Mouse (Mus musculus) heart, embryonic 10.5 days (tissue): ENCODE results near the gene Pcnx. TPM values are rescaled to one million over a fixed set of nuclear protein-coding genes. Genes with fewer than 3 reads are reported as not detected.

ENCODE experiments used
- DNase-seq: peaks from one replicate; pipeline ENCODE4 v3.0.0-alpha.2; 2017; ENCODE audit warnings: low spot score
- H3K27ac ChIP-seq: fragments of 300-500 bp; sonication (generic); 2 replicates; pipeline ENCODE4 v1.5.1; 2016; ENCODE audit warnings: mild to moderate bottlenecking
- H3K27me3 ChIP-seq: fragments of 300-500 bp; sonication (generic); 2 replicates; pipeline ENCODE4 v1.6.1; 2016; ENCODE audit warnings: mild to moderate bottlenecking; ENCODE audit not compliant: poor library complexity, insufficient read depth, severe bottlenecking
- H3K36me3 ChIP-seq: fragments of 300-500 bp; sonication (generic); 2 replicates; pipeline ENCODE4 v1.6.1; 2016; ENCODE audit warnings: mild to moderate bottlenecking, moderate library complexity
- H3K4me1 ChIP-seq: fragments of 300-500 bp; sonication (generic); 2 replicates; pipeline ENCODE4 v1.6.1; 2016; ENCODE audit warnings: mild to moderate bottlenecking
- H3K4me3 ChIP-seq: fragments of 300-500 bp; sonication (generic); 2 replicates; pipeline ENCODE4 v1.5.1; 2016; ENCODE audit warnings: mild to moderate bottlenecking, moderate library complexity
- H3K9me3 ChIP-seq: fragments of 300-500 bp; sonication (generic); 2 replicates; pipeline ENCODE4 v1.6.1; 2016; ENCODE audit warnings: mild to moderate bottlenecking, moderate library complexity
- WGBS: fragments of 180-500 bp; shearing (Covaris S2); methylation state at CpG from one replicate; pipeline ENCODE4 v1.1.7; 2016; 5-methylcytosine and 5-hydroxymethylcytosine counted together
- polyA plus RNA-seq: library from polyadenylated mRNA; unstranded; fragments of >200 nt; fragmentation: Nextera tagmentation; extraction: Ambion mirVana; gene quantifications from 2 replicates; pipeline ENCODE4 v1.2.1, GENCODE M21; 2016

The Pcnx gene
- 9.8 and 13.1 TPM in 2 replicates for polyA plus RNA-seq

DNA sequence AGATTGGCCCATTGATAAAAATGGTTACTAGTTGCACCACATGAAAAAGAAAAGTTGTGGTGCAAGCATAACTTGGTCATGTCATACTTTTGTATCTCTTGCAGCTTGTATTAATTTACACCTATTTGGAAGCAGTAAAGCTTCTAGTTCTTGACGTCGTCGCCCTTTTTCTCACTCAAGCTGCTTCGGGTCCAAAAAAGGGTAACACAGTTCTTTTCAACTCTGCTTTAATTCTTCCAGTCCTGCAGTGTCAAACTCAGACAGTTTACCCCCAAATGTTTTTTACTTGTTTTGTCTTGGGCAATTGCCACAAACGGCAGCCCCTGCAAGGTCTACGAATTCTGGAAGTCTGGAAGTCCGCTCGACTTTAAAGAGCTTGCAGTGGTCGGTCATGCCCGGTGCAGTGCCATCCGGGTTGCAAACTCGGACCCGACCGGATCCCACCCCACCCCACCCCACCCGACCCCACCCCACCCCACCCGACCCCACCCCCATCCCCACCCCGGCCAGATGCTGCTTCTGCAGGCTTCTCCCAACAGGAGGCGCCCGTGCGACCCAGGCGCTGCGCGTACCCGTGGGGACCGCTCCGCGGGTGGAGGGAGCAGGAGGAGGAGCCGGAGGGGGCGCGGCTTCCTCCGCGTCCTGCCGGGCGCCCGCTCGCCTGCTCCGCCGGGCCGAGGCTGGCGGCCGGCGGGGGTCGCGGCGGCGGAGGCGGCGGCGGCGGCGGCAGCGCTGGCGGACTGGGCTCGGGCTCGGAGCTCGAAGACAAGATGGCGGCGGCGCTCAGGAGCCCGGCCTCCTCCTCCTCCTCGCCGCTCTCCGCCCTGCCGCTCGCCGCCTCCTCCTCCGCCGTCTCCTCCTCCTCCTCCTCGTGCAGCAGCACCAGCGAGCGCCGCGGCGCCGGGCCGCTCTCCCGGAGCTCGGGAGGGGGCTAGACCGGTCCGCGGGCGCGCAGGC, at the start of gene Pcnx:
Gene Pcnx, plus strand, starts transcription at position 673 of the 957 bp plus-strand sequence.
- H3K4me3 ChIP-seq = peak within 1 kb of the TSS; percentile 99
- peak within 1 kb of the TSS; percentile 98 for H3K27ac ChIP-seq
- no peaks in the 10 kb centered on the region for H3K36me3 ChIP-seq
- 2% methylated on average over 72 of the region's 83 CpGs for WGBS
- peak; percentile 89 for DNase-seq
- no peaks in the 10 kb centered on the region for H3K27me3 ChIP-seq
- H3K4me1 ChIP-seq = peaks cover 56% of the 10 kb centered on the region
- H3K9me3 ChIP-seq = no peaks in the 10 kb centered on the region

DNA sequence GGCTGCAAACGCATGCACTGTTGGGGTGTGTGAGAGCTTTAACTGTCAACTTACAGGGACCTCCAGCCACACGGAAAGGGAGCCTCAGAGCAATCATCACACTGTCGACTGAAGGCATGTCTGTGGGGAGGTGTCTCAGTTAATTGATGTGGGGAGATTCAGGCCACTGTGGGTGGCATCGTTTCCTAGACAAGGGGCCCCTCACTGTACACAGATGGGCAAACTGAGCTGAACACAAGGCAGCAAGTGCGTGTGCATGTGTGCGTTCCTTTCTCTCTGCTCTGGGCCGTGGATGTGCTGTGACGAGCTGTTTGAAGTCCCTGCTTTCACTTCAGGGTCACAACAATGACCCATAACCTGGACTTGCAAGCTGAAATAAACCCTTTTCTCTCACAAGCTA, 49.4 kb upstream of the Pcnx start:
- H3K4me3 ChIP-seq = no peak overlapping the region
- no peak for DNase-seq
- H3K27me3 ChIP-seq = no peaks in the 10 kb centered on the region
- H3K36me3 ChIP-seq = no peaks in the 10 kb centered on the region
- H3K27ac ChIP-seq = peak overlapping the region; percentile 16; the same call in 1 of the 2 replicates
- H3K9me3 ChIP-seq = no peaks in the 10 kb centered on the region
- H3K4me1 ChIP-seq = peaks cover 32% of the 10 kb centered on the region
- 42% methylated on average over 8 of the region's 8 CpGs for WGBS

DNA sequence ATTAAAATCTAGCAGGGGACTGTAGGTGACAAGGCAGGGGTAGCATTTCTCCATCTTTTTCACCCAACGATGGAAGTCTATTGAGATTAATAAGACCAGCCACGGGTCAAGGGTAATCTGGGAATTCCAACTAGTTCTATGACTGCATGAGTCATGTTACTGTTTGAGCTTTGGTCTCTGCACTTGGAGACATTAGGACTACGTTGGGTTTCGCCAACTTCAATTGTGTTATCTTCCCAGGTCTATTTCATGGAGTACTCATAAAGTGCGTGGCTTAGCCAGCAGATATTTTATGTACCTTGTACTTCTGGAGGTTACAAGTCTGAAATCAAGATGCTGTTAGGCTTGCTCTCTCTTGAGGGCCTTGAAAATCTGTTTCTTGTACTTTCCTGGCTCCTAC, 45.1 kb upstream of the Pcnx start:
- H3K9me3 ChIP-seq = no peaks in the 10 kb centered on the region

DNA sequence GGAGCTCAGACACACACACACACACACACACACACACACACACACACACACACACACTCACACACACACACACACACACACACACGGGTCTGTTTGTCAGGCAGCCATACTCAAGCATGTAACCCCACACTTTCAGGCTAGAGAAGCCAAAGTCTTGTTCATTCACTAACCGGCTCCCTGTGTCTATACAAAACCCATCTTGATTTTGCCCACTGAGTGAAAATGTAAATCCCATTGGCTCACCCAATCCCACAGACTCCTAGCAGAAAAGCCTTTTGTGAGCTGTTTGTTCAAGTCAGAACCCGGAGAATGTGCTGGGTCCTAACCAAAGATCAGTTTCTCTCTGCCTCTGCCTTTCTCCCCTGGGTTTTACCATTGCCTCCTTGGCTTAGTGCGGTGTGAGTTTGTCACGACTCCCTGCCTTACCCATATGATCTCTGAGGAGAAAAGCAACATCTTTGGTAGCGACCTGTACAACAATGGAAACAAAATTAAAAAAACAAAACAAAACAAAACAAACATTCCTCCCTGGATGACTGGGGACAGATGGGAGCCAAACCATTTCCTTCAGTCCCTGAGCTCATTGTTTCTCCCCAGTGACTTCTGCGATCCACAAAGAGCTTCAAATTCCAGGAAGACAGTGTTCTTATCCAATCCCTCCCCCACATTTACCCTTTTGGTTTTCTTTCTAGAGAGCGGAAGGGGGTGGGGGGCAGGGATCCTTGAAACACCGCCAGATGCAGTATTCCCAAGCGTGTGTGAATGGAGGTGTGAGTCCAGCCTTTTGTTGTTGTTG, 43.3 kb upstream of the Pcnx start:
- Histone ChIP-seq H3K4me3 (peak overlapping the region; percentile 27), H3K9me3 (no peaks in the 10 kb centered on the region), H3K36me3 (no peaks in the 10 kb centered on the region), H3K27me3 (no peaks in the 10 kb centered on the region), H3K27ac (peak overlapping the region; percentile 31), H3K4me1 (0 out of 2 replicates have a peak, but pooled peaks cover 9% of the 10 kb centered on the region)
- 17% methylated on average over 10 of the region's 10 CpGs for WGBS
- no peak for DNase-seq

More for the DNA sequence above, 45.1 kb upstream of the Pcnx start:
- DNase-seq = no peak
- Histone ChIP-seq H3K4me3 (no peak overlapping the region), H3K27me3 (no peaks in the 10 kb centered on the region), H3K27ac (no peak overlapping the region), H3K4me1 (0 out of 2 replicates have a peak, but pooled peaks cover 15% of the 10 kb centered on the region), H3K36me3 (no peaks in the 10 kb centered on the region)
- WGBS = 84% methylated on average over 5 of the region's 5 CpGs

DNA sequence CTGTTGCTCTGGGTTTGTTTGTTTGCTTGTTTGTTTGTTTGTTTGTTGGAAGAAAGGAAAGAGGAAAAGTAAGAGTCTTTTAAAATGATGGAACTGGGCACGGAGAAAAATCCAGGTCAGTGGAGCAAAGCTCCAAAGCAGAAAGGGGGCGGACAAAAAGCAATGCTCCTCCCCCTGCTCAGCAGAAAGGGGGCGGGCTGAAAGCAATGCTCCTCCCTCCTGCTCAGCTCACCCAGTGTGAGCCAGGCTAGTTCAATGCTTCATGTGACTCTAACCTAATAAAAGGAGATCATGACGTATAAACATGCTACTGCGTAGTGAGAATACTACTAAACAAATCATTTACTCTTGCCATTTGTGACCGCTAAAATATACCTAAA, 42.7 kb upstream of the Pcnx start:
- peak overlapping the region; percentile 31 for H3K27ac ChIP-seq
- H3K9me3 ChIP-seq = no peaks in the 10 kb centered on the region
- H3K4me3 ChIP-seq = peak overlapping the region; percentile 27
- H3K4me1 ChIP-seq = 0 out of 2 replicates have a peak, but pooled peaks cover 9% of the 10 kb centered on the region
- no peaks in the 10 kb centered on the region for H3K36me3 ChIP-seq
- no peak for DNase-seq
- WGBS = 41% methylated on average over 6 of the region's 6 CpGs
- H3K27me3 ChIP-seq = no peaks in the 10 kb centered on the region

DNA sequence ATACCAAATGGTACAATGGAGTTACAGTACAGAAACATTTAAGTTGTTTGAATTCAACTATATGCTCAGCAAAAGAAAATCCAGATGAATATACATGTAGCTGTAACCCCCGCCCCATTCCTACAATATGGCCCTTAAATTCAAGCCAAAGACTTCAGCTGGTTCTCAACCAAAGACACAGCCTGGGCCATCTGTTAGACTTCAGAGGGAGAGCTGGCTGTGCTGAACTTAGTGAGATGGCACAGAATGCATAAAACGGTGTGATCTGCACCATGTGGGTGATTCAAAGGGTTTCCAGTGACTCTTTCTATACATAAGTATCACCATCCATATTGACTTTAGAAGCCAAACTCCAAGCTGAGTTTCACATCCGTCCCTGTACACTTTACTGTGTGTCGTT, 39.1 kb upstream of the Pcnx start:
- 86% methylated on average over 4 of the region's 4 CpGs for WGBS
- Histone ChIP-seq H3K9me3 (no peaks in the 10 kb centered on the region), H3K27ac (no peak overlapping the region), H3K4me3 (no peak overlapping the region), H3K4me1 (0 out of 2 replicates have a peak, but pooled peaks cover 9% of the 10 kb centered on the region), H3K36me3 (no peaks in the 10 kb centered on the region), H3K27me3 (no peaks in the 10 kb centered on the region)
- DNase-seq = no peak

DNA sequence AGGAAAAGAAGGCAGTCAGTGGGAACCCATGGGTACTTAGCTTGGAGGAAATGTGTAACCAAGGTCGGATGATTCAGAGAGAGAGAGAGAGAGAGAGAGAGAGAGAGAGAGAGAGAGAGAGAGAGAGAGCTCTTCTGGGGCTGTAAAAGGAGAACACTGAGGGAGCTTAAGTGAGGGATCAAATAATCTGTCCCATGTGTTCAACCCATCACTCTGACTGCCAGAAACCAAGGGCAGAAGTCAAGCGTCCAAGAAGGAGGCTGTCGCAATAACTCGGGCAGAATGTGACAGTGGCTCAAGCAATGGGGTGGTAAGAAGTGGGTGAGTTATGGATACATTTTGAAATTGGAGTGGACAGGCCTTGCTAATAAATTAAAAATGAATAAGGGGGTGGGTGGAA, 37.6 kb upstream of the Pcnx start:
- H3K9me3 ChIP-seq = no peaks in the 10 kb centered on the region
- 0 out of 2 replicates have a peak, but pooled peaks cover under 1% of the 10 kb centered on the region for H3K4me1 ChIP-seq
- no peak for DNase-seq
- H3K36me3 ChIP-seq = no peaks in the 10 kb centered on the region
- H3K27me3 ChIP-seq = no peaks in the 10 kb centered on the region
- H3K27ac ChIP-seq = no peak overlapping the region
- WGBS = 83% methylated on average over 4 of the region's 4 CpGs
- no peak overlapping the region for H3K4me3 ChIP-seq

DNA sequence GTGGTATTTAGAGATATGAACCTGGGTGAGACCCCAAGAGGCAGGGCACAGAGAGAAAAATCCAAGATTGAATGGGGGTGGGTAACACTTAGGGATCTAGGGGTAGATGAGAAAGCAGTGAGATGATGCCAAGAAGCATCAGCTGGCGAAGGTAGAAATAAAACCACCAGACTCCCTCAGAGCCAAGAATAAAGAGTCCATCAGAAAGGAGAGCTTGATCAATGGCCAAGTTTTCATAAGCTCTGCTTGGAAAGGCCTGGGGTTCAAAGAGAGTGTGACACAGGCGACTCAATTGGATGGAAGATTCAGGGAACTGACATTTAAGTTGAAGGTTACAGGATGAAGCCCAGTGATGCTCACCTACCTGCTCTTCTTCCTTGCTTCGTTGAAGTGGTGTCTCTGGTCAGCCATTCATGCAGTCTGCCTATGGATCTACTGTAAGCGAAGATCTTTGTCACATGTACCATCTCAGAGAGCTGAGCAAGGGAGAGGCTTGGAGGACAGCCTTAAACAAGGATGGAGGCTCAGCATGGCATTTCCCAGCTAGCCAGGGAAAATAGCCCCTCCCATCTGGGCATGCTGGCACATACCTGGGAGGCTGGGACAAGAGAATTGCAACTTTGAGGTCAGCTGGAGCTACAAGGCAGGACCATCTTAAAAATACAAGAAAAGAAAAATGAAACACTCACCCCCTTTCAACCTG, 36.9 kb upstream of the Pcnx start:
- no peak for DNase-seq
- Histone ChIP-seq H3K4me3 (no peak overlapping the region), H3K36me3 (no peaks in the 10 kb centered on the region), H3K4me1 (no peaks in the 10 kb centered on the region), H3K27me3 (no peaks in the 10 kb centered on the region), H3K27ac (no peak overlapping the region), H3K9me3 (no peaks in the 10 kb centered on the region)
- 76% methylated on average over 4 of the region's 4 CpGs for WGBS

DNA sequence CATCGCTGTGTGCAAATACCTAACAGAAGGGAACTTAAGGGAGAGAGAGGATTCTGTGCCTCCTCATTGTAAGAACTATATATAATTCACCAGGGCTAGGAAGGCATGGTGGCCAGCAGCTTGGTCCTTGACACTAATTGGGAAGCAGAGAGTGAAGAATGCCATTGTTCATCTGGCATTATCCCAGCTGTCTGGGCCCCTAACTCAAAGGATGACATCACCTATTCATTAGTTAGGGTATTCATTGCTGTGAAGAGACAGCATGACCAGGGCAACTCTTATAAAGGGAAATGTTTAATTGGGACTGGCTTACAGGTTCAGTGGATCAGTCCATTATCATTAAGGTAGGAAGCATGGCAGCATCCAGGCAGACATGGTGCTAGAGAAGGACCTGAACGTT, 31.5 kb upstream of the Pcnx start:
- WGBS = 88% methylated on average over 2 of the region's 2 CpGs
- no peaks in the 10 kb centered on the region for H3K27me3 ChIP-seq
- no peaks in the 10 kb centered on the region for H3K36me3 ChIP-seq
- peaks cover 4% of the 10 kb centered on the region; the same call in 1 of the 2 replicates for H3K4me1 ChIP-seq
- no peaks in the 10 kb centered on the region for H3K9me3 ChIP-seq
- no peak overlapping the region for H3K27ac ChIP-seq
- DNase-seq = no peak
- no peak overlapping the region for H3K4me3 ChIP-seq

DNA sequence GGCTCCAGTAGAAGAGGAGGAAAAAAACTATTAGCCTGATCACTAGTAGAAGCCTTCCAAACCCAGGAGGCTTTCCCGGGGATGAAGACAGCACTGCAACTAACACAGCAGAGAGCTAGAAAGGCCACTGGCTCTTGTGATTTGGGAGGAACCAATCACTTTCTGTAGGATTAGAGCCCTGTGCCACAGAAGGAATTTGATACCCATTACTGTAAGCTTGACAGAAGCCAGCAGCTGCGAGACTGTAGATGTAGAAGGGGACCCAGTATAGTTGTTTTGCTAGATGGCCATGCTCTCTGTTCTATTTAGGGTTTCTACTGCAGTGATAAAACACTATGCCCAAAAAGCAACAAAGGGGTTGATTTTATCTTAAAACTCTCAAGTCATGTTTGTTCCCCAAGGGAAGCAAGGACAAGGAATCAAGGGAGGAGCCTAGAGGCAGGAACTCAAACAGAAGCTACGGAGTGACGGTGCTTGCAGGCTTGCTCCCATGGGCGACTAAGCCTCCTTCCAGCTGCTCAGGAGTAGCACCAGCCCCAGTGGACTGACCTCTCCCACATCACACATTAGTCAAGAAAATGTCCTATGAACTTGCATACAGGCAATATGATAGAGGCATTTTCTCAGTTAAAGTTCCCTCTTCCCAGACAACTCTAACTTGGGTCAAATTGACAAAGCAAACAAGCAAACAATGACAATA, 27.6 kb upstream of the Pcnx start:
- no peaks in the 10 kb centered on the region for H3K36me3 ChIP-seq
- no peak overlapping the region for H3K27ac ChIP-seq
- WGBS = 43% methylated on average over 5 of the region's 5 CpGs
- no peaks in the 10 kb centered on the region for H3K27me3 ChIP-seq
- peaks cover 7% of the 10 kb centered on the region; the same call in 1 of the 2 replicates for H3K4me1 ChIP-seq
- H3K4me3 ChIP-seq = no peak overlapping the region
- DNase-seq = no peak
- no peaks in the 10 kb centered on the region for H3K9me3 ChIP-seq

DNA sequence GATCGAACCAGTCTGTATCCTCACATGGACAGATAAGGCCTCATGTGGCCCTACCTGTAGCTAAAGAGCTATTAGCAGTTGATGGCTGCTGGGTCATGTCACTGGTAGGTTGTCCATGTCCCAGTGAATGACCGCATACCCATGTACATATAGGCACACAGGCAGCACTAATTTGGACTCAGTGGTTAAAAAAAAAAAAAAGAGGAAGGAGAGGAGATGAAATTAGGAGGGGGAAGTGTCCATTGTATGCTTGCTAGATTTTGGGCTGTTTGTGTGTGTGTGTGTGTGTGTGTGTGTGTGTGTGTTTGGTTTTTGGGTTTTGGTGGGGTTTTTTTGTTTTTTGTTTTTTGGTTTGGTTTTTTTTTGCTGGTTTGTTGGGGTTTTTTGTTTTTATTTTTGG, 26.7 kb upstream of the Pcnx start:
- Histone ChIP-seq H3K4me3 (no peak overlapping the region), H3K27me3 (no peaks in the 10 kb centered on the region), H3K36me3 (no peaks in the 10 kb centered on the region), H3K27ac (no peak overlapping the region), H3K9me3 (no peaks in the 10 kb centered on the region), H3K4me1 (peaks cover 7% of the 10 kb centered on the region; the same call in 1 of the 2 replicates)
- DNase-seq = no peak
- 85% methylated on average over 2 of the region's 2 CpGs for WGBS

DNA sequence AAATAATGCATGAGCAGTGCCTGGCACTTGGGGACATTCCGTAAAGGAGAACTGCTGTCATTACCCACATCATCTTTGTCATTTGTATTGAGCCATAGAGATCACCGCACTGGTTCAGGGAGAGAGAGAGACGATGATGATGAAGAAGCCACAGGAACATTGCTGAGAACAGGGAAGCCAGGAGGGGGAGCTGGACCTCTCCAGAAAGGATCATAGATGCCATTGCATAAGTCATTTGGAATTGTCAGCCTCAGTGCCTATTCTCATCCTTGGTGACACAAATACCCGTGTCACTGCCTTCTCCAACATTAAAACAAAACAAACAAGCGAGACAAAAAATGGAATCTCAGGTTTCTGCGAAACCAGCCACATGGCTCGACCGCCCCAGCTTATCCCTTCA, 23.7 kb upstream of the Pcnx start:
- H3K27ac ChIP-seq = no peak overlapping the region
- no peaks in the 10 kb centered on the region for H3K27me3 ChIP-seq
- H3K9me3 ChIP-seq = no peaks in the 10 kb centered on the region
- H3K36me3 ChIP-seq = no peaks in the 10 kb centered on the region
- DNase-seq = no peak
- peaks cover 7% of the 10 kb centered on the region; the same call in 1 of the 2 replicates for H3K4me1 ChIP-seq
- H3K4me3 ChIP-seq = no peak overlapping the region
- WGBS = 79% methylated on average over 8 of the region's 8 CpGs
